Mouse (Mus musculus) kidney, adult 18-20 months (tissue): ENCODE data around the gene Supt20.
"Not testable (repeated sequence)": the region's sequence is repeated elsewhere in the genome, so short reads cannot be mapped to it uniquely, and the experiment has no call there.

Experiments used
- DNase-seq: peaks from one replicate; pipeline ENCODE4 v3.0.0; 2021

Gene Supt20

DNA sequence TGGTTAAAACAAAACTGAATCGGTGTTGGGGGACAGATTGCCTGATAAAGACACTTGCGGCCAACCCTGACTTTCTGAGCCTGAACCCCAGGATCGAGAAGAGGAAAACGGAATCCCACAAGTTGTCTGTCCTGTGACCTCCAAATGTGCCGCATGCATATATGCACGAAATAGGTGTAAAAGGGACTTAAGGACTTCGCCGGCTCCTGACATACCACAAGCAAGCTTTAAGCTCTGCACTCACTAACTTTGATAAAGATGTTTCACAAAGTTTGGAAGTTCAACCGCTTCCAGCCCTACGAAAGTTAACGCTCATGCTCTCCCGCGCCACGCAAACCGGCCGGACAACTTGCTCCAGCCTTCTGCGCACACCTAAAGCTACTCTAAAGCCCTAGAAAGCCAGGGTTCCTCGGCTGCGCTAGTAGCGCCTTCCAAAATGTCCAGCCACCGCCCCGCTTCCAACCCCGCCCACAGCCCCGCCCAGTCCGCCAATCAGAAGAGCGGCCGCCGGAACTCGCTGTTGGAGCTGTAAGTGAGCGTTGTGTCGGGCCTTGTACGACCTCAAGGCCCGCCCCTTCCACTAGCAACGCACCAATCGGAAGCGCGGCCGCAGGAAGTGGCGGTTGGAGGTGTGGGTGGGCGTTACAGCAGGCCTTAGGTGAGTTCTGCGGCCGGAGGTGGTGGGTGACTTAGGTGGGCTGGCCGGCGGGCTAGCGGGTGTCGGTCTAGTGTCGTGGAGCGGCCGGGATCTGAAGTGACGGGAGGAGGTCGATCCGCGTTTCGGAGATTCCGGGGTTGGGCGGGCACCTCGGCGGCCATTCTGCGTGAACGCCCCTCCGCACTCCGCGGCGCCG is at the start of gene Supt20:
TSS of gene Supt20 (plus strand) at position 606 of the 854 bp plus-strand sequence.
- DNase-seq, result peak; percentile 93

DNA sequence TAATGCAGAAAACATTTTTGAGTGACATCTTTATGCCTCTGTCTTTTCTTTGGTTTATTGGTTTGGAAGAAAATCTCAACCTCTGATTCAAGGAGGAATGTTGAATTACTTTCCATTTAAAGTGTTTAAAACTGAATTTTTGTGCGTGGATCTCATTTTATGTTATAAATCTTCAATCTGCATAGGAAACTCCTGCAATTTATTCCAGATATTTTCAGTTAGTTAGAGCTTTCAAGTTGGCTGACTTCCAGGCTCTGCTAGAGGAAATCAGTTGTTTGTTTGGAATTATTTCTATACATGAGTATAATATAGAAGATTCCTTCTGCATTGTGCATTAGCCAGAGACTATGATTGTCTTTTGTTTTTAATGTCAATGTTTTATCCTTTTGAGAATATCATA is 49.8 kb upstream of the Supt20 start:
- no peak for DNase-seq

DNA sequence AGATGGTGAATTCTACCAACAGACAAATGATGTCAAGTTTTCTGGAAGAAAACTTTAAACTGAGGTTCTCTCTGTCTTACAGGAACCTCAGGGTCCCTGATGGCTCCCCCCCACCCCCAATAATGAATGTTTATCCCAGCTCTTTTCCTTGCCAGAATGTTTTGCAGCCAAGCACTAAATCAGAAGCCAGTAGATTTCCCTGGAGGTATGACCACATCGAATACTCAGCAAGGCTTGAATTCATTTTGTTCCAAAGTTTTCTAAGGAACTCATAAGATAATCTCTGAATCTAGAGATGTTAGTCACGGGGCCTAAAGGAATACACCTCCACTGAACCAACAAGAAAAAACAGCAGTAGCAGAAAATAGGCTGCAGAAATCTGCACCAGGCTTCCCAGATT is 45.0 kb upstream of the Supt20 start:
- no peak for DNase-seq

DNA sequence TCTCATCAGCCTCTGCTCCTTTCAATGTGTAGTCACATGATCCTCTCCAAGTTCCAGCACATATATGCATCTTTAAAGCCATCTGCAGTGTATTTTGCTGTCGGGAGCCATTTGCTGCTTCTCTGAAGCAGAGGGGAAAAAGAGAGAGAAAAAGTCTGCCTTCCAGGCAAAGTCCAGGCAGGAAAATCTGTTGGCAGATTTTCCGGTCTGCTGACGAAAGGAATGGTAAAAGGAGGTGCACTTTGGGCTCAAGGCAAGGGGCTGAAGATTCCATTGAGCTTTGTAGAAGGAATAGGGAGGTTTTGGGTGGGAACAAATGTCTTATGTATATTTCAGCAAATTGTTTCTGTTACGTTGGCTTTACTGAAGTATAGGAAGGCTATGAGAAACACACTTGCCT is 41.0 kb upstream of the Supt20 start:
- peak; percentile 43 for DNase-seq

DNA sequence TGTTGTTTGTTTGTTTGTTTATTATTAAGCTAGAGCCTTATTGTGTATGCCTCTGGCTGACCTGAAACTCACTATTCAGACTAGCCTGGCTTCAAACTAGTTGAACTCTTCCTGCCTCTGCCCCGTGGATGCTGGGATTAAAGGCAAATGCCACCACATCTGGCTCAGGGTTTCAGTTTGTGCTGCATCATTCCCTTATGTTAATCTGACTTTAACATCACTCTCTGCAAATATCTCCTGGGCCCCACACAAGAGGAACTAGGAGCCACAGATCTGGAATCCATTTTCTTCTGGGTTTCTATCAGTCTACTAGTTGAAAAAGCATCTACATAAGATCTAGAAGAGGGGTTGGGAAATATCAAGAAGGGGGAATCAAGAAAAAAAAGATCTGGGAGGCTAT is 38.4 kb upstream of the Supt20 start:
- no peak for DNase-seq

DNA sequence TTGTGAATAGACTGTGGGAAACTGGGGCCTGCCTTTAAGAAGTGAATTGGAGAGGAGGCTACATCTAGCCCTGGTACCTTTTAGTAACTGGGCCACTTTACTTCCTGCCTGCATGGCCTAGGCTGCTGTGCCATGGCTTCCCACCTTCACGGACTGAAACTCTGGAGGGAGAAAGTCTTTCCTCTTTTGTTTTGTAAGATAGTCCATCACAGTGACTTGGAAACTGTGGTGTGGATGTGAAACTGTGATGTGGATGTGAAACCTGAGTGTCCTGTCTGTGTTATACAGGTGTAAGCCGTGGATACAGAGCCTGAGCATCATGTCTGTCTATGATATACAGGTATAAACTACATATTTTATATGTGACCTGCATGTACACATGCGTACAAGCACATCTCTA is 35.5 kb upstream of the Supt20 start:
- DNase-seq, result no peak

DNA sequence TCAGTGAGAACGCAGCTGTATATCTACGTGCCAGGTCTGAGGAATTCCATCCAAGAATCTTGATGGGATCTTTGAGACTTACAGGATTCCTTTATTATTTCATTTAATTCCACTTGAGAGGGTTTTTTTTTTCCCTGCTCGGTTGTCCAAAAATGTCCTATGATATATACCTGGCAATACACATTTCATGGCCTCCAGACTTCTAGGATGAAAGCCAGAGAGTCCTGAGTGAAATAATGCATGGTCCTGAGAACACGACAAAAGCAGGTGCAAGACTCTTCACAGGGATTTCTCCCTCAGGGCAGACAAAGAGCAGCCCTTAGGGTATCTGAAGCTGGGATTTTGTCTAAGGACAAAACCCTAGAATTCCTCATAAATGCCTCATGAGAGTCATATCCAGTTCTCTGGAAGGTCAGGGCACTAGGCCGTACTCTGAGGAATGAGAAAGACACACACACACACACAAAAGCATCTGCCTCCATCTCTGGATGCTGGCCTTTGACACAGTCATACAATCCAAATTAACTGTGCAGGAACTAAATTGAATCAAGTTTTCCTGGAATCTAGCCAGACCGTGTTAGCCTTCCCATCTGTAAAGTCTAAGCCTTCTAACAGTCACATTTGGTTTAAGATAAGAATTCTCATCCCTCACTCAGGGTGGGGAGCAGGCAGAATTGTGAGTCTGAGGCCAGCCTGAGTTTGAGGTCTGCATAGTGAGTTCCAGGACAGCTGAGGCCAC is 34.5 kb upstream of the Supt20 start:
- DNase-seq, result no peak

DNA sequence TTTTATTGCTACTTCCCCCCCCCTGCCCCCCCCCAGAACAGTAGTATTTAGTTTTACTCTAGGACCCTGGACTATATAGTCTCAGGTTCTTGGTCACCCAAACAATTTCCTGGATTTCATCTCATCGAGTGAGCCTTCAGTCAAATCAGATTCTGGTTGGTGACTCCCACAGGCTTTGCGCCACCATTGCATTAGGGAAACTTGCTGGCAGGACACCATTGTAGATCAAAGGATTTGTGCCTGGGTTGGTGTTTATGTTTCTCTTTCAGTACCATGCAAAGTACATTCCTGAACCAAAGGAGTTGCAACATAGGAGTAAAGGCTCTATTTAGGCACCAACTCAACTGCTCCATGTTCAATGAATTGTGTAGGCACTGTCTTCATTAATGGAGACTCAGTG is 32.9 kb upstream of the Supt20 start:
- DNase-seq, result no peak

DNA sequence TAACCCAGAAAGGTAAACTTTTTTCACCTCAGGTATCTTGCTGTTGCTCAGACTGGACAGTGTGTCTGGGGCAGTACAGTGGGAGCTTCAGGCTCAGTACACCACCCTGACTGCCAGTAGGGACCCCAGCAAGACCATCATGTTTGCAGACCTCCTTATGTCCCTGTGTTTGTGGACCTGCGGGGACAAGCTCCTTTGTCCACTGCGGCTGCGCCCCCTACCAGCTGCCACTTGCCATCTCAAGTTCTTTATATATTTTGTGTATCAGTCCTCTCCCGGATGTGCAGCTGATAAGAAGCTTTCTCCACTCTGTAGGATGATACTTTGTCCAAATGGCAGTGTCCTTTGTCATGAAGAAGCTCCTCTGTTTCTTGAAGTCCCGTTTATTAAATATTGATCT is 30.2 kb upstream of the Supt20 start:
- no peak for DNase-seq

DNA sequence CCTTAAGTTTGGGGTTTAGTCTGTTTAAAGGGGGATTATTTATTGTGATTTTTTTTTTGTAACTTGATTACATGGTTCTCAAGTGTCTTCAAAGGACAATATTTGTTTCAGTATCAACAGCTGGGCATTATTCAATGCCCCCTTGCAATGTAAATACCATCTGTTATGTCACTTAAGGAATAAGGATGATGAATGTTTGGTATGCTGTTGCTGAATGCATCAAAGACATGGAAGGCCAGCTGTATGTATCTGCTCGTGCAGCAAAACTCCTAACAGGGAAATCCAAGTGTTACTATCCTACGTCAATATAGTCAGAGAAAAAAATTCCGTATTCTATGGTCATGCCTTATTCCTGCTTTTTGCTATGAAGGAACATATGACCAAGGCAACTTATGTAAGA is 24.5 kb upstream of the Supt20 start:
- no peak for DNase-seq

DNA sequence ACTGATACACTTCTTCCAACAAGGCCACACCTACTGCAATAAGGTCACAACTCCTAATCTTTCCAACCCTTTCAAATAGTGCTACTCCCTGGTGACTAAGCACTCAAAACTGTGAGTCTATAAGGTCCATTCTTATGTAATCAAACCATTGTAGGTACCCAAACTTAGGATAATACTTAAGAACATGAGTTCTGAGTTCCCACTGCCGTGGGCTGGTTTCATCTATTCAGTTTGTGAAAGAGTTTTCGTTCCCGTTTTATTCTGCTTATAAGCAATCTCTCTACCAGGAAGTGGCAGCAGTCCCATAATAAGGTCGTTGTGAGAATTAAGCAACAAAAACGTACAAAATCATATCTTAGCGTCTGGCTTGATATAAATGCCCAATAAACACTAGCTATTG is 23.9 kb upstream of the Supt20 start:
- no peak for DNase-seq

DNA sequence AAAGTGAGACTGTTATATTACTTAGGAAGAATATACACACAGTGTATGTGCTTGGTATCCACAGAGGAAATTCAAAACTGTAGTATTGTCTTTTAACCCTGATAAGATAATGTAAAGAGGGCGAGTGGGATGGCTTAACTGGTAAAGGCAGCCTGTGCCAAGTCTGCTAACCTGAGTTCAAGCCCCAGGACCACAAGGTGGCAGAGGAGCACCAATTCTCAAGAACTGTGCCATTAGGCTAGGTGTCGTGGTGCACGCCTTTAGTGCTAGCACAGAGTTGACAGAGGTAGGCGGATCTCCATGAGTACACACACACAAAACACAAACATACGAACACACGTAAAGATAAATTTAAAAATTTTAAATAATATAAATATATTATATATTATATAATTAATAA is 23.0 kb upstream of the Supt20 start:
- DNase-seq, result no peak

DNA sequence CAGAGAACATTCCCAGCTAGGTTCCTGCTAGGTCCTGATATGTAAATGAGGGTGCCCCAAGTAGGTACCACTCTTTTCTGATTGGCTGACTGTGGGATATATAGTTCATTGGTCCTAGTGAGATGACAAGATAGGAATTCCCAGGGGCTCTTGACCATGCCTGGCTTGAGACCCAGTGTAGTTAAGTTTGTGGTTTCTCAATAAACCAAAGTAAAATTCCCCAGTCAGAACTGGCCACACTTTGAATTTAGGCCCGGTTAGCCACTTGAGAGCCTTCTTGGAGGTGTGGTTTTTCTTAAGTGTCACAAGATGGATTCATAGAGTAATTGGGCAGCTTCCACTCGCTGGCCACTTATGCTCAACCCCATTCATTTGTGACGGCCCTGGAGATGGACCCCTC is 20.5 kb upstream of the Supt20 start:
- DNase-seq, result no peak

DNA sequence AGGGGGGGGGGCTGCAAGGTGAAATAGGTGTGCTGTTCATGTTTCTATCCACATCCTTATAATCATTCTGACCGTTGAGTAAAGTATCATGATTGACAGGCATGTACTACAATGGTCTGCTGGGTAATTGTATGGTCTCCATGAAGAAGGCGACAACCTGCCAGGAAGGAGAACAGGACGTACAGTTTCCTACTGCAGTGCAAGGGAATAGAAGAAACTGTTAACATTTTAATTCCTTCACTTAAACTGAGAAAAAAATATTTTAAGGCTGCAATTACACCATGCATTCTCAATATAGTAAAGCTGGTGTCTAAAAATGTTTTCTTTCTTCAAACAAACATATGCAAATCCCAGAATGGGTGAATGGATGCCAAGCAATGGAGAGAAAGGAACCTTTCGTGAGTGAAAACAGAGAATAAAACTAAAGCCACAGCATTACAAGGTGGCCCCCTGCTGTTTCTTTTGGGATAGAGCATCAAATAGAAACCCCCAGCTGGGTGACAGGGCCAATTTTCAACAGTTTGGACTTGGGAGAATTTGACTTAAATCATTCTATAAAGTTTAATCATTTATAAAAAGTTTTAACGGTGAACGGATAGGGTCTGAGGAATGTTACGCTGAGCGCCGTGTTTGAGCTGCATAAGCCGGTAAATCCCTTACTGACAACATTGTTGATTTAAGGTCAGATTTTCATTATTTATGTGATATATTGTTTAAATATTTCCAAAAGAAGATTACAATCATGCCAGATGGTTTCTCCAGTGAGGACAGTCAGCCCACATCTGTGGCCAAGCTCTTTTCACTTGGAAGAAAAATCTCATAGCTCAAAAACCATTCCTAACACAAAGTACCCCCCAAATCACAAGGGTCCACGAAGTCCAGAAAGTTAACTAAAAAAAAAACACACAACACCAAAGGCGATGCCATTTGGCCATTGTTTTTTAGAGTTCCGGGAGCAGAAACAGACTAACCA is 19.8 kb upstream of the Supt20 start:
- no peak for DNase-seq

DNA sequence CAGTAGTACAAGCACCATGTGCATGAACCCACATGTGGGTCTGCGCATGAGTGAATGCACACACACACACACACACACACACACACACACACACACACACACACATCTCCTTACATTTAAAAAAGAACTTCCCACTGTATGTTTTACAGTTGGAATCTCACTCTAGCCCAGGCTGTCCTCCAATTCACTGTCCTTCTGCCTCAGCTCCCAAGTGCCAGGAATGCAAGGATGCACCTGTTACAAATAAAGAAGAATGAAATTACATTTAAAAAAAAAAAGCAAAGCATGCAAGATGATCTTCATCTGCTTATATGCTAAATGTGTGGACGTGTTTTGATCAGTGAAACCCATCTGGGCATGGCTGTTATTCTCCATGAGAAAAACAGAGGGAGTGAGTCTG is 15.8 kb upstream of the Supt20 start:
- no peak for DNase-seq

DNA sequence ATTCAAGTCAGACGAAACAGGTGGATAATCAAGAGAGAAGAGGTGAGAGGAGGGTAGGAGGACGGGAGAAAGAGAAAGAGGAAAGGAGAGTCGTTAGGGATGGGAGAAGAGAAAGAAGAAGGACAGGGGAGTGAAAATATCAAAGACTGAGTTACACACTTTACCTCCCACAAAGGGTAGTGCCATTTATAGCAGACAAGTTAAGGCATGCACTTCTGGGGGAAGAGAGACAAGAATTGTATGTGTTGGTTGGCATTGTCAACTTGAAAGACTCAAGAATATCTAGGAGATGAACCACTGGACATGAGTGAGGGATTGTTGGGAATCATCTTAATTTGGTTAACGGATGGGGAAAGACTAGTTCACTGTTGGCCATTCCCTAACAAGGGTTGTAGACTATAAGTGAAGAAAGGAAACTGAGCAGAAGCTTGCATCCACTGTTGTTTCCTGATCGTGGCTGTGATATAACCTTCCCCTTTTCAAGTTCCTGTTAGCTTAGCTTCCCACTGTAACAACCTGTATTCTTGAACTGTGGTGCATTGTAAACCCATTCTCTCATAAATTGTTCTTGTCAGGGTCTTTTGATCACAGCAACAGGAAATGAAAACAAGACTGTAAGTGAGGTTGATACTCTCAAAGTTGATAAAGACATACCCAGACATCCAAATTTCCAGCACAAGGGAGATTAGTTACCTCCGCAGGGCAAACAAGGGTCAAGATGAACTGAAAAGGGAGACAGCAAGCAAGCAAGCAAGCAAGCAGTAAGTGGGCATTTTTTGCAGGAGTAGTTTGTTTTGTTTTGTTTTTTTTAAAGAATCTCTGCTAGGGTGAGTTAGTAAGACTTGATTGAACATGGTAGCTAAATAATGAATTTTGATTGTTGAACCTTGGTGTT is 11.1 kb upstream of the Supt20 start:
- no peak for DNase-seq

DNA sequence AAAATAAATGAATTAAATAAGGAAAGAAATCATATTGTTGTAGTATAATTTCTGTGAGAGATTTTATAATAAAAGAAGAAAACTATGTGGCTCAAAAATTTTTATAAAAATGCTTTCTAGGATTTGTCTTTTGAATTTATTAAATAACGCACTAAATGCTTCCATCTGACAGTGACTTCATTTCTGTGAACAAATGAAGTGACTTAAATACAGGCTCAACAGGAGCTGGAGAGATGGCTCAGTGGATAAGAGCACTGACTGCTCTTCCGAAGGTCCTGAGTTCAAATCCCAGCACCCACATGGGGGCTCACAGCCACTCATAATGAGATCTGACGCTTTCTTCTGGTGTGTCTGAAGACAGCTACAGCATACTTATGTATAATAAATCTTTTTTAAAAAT is 7.4 kb upstream of the Supt20 start:
- no peak for DNase-seq

DNA sequence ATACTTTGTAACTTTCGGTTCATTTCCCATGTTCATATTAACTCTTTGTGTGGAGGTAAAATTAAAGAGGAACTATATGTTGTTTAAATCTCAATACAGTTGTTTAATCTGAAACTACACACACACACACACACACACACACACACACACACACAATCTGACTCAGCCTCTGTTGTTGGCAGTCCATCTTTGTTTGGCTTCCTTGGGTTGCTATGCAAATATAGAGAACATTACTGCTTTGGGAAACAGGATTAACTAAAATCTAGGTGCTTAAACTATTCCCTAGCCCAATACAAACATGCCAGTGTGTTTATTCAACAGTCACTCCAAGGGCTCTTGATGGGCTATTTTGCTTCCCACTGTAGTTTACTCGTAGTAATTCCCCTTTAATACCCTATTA is 5.4 kb upstream of the Supt20 start:
- no peak for DNase-seq

DNA sequence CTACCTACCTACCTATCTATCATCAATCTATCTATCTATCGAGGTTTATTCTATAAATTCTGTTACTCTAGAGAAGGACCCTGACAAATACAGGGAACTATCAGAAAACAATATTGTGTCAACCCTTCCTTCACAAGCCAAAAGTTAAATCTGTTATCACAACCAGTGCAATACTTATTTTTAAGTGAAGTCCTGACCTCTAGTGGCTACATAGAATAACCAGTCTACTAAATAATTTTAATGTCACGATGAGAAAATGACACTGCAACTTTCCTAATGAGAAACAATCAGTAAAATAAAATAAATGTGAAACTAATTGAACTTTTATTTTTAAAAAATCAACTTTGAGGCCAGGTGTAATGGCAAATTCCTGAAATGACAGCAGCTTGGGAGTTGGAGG is 3.5 kb upstream of the Supt20 start:
- no peak for DNase-seq

DNA sequence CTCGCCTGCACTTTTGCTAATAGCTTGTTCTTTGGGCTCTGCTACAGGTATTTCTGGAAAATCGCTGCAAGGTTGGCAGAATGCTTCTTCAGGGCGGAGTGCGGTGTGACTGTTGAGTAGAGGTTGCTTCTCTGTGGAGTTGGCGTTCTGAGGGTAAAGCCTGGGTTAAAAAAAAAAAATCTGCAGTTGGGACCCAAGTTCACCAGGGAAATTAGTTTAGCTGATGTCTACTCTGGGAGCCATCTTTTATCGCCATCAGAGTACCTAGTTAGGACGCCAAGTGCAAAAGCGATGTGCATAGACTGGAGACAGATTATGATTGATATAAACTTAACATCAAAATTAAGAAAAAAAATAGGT is 429 bp downstream of the Supt20 start:
- no peak for DNase-seq

DNA sequence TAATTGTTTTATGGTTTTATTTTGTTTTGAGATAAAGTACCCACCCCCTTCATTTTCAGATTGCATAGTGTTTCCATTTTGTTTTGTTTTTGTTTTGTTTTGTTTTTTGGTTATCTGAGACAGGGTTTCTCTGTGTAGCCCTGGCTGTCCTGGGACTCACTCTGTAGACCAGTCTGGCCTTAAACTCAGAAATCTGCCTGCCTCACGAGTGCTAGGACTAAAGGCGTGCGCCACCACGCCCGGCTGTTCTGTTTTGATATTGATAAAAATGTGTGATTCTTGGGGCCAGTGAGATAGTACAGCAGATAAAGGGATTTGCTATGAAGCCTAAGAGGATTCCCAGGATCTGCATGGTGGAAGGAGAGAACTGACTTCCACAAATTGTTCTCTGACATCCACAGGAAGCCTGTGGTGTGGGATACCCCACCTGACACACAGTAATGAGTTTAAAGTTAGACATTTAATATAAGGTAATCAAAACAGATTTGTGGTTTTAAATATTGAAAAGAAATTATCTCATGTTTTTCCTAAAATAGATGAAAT is 7.2 kb downstream of the Supt20 start:
- DNase-seq, result no peak

DNA sequence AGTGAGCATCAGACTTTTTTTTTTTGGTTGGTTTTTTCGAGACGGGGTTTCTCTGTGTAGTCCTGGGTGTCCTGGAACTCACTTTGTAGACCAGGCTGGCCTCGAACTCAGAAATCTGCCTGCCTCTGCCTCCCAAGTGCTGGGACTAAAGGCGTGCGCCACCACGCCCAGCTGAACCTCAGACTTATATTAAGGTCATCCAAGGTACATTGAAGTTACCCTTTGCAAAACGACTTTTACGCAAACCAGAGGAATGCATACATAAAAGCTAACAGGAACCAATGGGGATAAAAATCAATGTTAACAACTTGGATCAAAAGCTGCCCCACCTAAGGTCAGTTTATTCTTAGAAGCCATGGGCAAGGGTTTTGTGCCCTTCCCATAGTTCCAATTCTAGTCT is 11.5 kb downstream of the Supt20 start:
- DNase-seq, result not testable (repeated sequence)
